Mouse (Mus musculus) brain, embryonic 14.5 days (tissue): ENCODE measurements around the gene Fcrla. TPM values are rescaled to one million over a fixed set of nuclear protein-coding genes. Genes with fewer than 3 reads are reported as not detected.
"Not testable (repeated sequence)": the region's sequence is repeated elsewhere in the genome, so short reads cannot be mapped to it uniquely, and the experiment has no call there.

Experiments used
- DNase-seq: peaks from one replicate; pipeline ENCODE4 v3.0.0-alpha.2; 2011; ENCODE audit warnings: low read depth
- CTCF ChIP-seq: fragments of 200-500 bp; IDR thresholded peaks from 2 replicates; pipeline ENCODE4 v1.5.1; 2012; ENCODE audit warnings: inconsistent platforms, mild to moderate bottlenecking, moderate library complexity, borderline replicate concordance; ENCODE audit not compliant: insufficient read depth, insufficient read length; ENCODE audit errors: extremely low read depth
- POLR2A ChIP-seq: fragments of 200-500 bp; IDR thresholded peaks from 2 replicates; pipeline ENCODE4 v1.6.1; 2012; ENCODE audit warnings: mild to moderate bottlenecking, inconsistent platforms, borderline replicate concordance; ENCODE audit not compliant: poor library complexity, insufficient read depth, insufficient read length, severe bottlenecking; ENCODE audit errors: extremely low read depth
- polyA plus RNA-seq: library from polyadenylated mRNA; depleted of rRNA; stranded (reverse); fragments of >200 nt; gene quantifications from 2 replicates; pipeline ENCODE4 v1.2.3, GENCODE M21; 2012

The Fcrla gene
- polyA plus RNA-seq, 1 experiment = not detected

DNA sequence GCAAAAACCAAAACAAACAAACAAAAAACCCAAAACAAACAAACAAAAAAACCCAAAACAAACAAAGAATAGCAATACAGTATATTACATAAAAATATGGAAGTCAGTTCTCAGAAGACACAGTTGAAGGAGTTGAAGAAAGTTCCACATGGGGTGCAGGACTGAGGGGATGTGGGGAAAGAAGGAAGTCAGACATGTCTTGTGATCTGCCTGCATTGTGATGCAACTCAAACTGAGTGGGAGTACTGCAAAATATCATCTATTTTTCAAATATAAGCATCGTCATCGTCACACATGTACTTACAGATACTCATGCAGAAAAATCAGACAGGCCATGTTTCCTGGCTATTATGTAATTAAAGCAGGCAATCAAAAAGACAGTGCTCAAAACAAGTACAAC, 25.8 kb upstream of the Fcrla start:
- TF ChIP-seq POLR2A = no peak
- no peak for TF ChIP-seq CTCF
- no peak for DNase-seq

DNA sequence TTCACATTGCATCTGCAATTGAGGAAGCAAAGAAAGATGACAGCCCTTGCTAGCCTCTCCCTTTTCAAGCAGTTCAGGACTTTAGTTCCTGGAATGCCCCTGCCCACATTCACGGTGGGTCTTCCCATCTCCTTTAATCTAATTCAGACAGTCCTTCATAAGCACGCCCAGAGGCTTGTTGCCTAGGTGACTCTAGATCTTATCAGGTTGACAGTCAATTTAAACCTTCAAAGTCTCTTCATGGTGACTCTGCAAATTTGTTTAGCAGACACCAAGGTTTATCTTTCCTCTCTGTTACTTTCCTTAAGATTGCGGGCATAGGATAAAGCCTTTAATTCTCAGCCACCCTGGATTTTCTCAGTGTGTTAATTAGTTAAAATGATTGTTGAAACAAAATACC, 23.4 kb upstream of the Fcrla start:
- no peak for DNase-seq
- TF ChIP-seq POLR2A (no peak), CTCF (no peak)

DNA sequence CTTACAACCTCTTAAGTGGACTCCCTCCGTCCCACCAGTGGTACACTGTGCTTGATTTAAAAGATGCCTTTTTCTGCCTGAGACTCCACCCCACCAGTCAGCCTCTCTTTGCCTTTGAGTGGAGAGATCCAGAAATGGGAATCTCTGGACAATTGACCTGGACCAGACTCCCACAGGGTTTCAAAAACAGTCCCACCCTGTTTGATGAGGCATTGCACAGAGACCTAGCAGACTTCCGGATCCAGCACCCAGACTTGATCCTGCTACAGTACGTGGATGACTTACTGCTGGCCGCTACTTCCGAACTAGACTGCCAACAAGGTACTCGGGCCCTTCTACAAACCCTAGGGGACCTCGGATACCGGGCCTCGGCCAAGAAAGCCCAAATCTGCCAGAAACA, 17.5 kb upstream of the Fcrla start:
- not testable (repeated sequence) for DNase-seq

DNA sequence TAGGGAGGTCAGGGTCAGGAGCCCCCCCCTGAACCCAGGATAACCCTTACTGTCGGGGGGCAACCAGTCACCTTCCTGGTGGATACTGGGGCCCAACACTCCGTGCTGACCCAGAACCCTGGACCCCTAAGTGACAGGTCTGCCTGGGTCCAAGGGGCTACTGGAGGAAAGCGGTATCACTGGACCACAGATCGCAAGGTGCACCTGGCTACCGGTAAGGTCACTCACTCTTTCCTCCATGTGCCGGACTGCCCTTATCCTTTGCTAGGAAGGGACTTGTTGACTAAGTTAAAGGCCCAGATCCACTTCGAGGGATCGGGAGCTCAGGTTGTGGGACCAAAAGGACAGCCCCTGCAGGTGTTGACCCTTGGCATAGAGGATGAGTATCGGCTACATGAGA, 16.8 kb upstream of the Fcrla start:
- DNase-seq = not testable (repeated sequence)

DNA sequence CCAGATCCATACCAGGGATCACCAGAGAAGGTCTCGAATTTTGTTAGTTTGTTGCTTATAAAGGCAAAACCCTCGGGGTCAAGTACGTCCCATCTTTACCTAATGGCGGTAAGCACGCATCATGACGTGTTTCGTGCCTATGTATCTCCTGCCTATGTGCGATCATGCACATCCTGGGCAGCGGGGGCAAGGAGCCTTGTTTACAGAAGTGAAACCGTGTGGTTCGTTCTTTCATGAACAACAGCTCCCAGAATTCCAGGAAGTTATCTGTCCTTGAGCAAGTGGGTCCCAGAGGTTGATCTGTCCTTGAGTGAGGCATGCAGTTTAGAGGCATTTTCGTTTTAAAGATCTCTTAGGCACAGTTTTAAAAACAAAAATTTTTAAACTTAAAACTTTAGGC, 11.9 kb upstream of the Fcrla start:
- no peak for DNase-seq
- TF ChIP-seq POLR2A = no peak
- TF ChIP-seq CTCF = no peak

DNA sequence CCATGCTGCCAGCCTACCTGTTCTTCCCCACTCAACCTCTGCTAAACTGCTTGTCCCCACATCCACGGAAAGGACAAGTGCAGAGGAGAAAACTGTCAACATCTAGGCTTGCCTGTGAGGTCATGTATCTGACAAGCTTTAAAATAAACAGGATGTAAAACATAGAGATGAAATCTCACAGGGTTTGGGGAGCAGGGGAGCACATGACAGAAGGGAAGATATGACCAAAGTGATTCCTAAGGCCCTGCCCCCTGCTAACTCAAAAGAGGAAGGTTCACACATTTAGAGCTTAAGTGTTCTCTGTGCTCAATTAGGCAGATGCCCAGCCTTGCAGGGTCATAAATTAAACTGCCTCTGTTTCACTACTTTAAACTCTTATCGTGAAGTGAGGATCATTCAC, 7.0 kb upstream of the Fcrla start:
- DNase-seq = no peak
- TF ChIP-seq CTCF (no peak), POLR2A (no peak)

DNA sequence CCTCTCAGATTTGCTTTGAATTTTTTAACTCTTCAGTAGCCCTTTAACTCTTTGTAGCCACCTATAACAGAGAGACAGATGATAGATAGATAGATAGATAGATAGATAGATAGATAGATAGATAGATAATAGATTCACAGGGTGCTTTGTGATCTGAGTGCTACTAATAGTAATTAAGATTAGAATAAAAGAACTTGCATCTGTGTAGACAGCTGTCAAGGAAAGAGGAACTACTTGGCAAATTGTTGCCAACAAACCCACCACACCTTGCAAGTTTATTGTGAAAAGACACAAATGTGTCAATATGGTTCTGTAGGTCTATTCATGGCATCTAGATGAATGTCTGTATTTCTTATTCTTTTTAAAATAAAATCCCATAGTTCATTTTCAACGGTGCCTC, 6.6 kb upstream of the Fcrla start:
- no peak for TF ChIP-seq CTCF
- no peak for TF ChIP-seq POLR2A

DNA sequence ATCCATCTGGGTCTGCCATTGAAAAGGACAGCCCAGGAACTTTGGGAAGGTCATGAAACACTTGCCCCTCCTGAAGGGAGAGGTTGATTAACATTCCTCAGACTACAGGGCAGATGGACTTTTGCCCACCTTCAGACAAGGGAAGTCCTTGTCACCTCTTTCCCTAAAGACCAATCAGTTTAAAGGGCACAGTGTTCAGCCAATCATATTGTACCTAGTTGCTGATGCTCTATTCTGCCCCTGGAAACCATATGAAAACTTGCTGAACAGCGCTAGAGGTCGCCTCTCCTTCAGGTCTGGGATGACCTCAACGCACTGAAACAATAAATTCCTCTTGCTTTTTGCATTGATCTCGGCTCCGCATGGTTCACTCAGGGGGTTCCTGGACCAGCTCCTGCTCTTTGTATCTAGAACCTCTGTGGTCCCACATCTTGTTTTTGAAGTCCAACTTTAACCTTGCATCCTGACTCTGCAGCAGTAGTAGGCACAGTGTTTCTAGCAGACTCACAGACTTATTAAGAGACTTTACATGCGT, 6.1 kb upstream of the Fcrla start:
- no peak for TF ChIP-seq CTCF
- no peak for TF ChIP-seq POLR2A

More for the DNA sequence above, 6.6 kb upstream of the Fcrla start:
- no peak for DNase-seq

DNA sequence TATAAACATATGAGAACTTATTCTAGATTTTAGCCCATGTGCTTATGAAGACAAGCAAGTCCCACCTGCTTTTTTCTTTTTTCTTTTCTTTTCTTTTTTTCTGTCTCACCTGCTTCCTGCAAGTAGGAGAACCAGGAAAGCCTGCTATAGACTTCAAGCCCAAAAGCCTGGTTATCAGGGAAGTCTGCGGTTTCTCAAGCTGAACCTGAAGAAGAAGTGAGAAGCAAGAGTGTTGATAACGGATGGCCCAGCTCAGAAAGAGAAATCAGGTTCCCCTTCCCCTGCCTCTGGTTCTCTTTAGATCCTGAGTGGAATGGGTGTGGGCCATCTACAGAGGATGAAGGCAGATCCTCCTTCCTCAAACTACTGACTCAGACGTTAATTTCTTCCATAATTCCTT, 4.7 kb upstream of the Fcrla start:
- TF ChIP-seq POLR2A = no peak
- no peak for TF ChIP-seq CTCF
- DNase-seq = no peak

More for the DNA sequence above, 6.1 kb upstream of the Fcrla start:
- DNase-seq = no peak

DNA sequence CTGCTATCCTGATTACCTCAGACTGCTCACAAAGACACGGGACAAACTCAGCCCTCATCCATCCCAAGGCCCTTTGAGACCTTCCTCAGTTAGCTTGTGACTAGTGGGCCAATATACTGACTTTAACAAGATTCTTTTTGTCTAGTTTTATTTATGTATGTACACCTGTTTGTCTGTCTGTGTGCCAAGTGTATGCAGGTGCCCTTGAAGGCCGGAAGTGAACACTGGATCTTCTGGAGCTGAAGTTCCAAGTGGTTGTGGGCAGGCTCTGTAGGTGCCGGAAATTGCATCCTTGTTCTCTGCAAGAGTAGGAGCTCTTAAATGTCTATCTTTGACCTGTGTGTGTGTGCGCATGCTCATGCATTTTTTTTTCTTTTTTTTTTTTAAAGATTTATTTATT, 1.9 kb upstream of the Fcrla start:
- DNase-seq = no peak
- TF ChIP-seq CTCF = no peak
- no peak for TF ChIP-seq POLR2A

DNA sequence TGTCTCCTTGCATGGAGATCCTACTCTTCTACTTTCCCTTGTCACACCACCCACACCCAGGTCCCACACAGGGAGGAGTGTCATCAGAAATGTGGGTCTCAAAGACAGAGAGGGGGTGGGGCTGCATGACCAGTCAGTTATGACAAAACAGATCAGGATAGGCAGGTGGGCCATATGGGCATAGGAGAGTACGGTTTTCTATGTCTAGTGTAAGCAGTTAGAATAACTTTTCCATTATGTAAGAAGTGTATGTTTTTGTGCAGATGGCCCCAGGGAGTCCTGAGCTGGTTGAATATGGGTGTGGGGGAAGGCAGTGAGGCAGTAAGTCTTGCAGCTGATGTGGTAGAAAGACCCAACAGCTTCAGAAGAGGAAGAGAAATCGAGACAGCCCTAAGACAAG, 1.1 kb upstream of the Fcrla start:
- TF ChIP-seq POLR2A = no peak
- TF ChIP-seq CTCF = no peak
- no peak for DNase-seq

DNA sequence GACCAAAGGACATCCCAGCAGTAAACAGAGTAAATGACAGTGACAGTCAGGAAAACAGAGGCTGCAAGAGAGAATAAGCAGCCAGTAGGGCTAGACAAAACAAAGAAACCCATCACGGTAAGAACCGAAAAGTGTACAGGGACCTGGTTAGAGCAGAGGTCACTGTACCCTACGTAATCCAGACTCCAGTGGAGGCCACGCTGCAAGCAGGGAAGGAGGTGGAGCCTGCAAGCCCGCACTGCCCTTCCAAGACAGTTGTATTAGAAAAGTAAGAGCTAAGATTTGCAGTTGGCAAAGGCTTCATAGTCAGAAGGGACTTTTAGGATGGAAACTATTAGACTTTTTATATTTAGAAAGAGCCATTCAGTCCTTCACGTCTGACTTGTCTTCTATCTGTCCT, 442 bp downstream of the Fcrla start:
- DNase-seq = no peak
- TF ChIP-seq CTCF (no peak), POLR2A (no peak)

DNA sequence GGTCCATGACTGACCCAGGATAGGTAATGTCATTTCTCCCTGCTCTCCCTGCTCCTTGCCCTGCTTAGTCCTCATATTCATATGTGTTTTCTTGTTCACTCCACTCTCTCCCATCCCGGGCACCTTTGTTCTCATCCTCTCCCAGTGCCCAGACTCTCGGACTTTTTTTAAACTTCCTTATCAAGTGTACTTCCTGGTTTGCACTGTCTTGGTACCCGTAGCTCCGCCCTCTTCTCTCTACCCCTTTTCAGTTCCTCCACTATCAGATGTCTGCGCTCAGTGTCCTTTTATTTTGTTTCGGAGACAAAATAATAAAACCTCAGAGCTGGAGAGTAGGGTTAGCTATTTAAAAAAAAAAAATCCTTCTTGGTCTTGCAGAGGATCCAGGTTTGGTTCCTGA, 2.9 kb downstream of the Fcrla start:
- DNase-seq = no peak
- no peak for TF ChIP-seq CTCF
- TF ChIP-seq POLR2A = no peak

DNA sequence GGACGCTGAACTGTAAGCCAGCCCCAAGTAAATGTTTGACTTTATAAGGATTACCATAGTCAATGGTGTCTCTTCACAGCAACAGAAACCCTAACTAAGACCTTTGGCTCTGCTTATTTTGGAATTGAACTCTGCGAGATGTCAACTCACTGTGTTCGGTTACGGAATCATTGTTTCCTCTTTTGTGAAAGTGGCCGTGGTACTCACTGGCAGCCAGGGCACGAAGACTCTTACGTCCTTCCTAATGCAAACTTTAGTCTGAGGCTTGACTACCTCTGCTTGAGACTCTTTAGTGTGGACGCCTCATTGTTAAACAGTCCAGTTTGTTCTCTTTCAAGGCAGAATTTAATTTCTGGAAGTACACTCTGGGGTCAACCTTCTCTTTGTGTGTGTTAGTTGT, 8.1 kb downstream of the Fcrla start:
- no peak for TF ChIP-seq POLR2A
- no peak for TF ChIP-seq CTCF
- no peak for DNase-seq

DNA sequence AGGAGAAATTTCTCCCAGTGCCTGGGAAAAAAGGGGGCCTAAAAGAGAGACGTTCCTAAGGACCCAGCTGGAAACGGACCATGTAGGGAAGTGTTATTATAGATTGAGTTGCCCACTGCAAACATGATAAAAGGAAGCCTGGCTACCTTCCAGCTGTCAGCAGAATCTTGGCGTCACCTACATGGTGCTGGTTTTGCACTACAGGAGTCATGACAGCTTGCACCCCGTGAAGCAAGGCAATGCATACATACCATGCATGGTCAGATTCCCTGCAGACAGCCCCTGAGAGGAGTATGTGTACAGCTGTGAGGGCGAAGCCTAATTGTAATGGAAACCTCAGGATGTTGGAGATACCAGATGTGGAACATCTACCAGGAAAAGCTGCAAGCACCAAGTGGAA, 11.7 kb downstream of the Fcrla start:
- DNase-seq = no peak
- TF ChIP-seq CTCF (no peak), POLR2A (no peak)
